Comparison of ENCODE assay signal across 23 mouse cellular contexts in genomic region chr13:102132154-102132553, GRCm38 (mm10).
DNase-seq lines count a peak whose midpoint lies in the region; ATAC-seq lines count a peak whose summit lies in the region.
"Had no signal": no experiment of that assay in that cellular context is flagged by ENCODE, and none has a peak within 500 bp of the region (broad histone marks: within the 10 kb centered on the region; RNA-seq: fewer than 3 reads in every experiment).

No protein-coding gene starts in this region.

- no peaks in the 10 kb centered on the region for H3K9me3 ChIP-seq in neural tube, embryonic 11.5 days (ENCODE audit: control insufficient read depth, low read length)
- H3K9me3 ChIP-seq: forebrain, embryonic 10.5 days; hindbrain, embryonic 12.5 days; megakaryocyte, embryonic 14.5 days; midbrain, embryonic 15.5 days; stomach, embryonic 15.5 days had no signal

- no peaks in the 10 kb centered on the region for H3K27me3 ChIP-seq in neural tube, embryonic 11.5 days (ENCODE audit: control insufficient read depth, insufficient read depth, low read length)
- H3K27me3 ChIP-seq: hindbrain, embryonic 12.5 days; megakaryocyte, embryonic 14.5 days; midbrain, embryonic 15.5 days; stomach, embryonic 15.5 days had no signal

- ATAC-seq in neural tube, embryonic 11.5 days (ENCODE audit: insufficient read depth, low FRiP score, low TSS enrichment), result peak; percentile 58; the same call in 1 of the 2 replicates
- no peak for ATAC-seq in megakaryocyte progenitor cell, adult 5-6 weeks (replicated peaks; ENCODE audit: poor library complexity)
- ATAC-seq: inflammation-experienced regulatory T-cells, adult 6 months; midbrain, embryonic 15.5 days had no signal

- H3K4me1 ChIP-seq in neural tube, embryonic 11.5 days (ENCODE audit: control insufficient read depth, insufficient read depth, low read length), result no peaks in the 10 kb centered on the region
- H3K4me1 ChIP-seq: hindbrain, embryonic 12.5 days; midbrain, embryonic 15.5 days; stomach, embryonic 15.5 days had no signal

- WGBS in neural tube, embryonic 11.5 days, result 44% methylated on average over 5 of the region's 5 CpGs

- H3K27ac ChIP-seq in neural tube, embryonic 11.5 days (ENCODE audit: low read depth, low read length), result no peak overlapping the region
- H3K27ac ChIP-seq: forebrain, embryonic 10.5 days; hindbrain, embryonic 12.5 days; liver, embryonic 14.5 days; midbrain, embryonic 15.5 days; stomach, embryonic 15.5 days had no signal

- no peak overlapping the region for H3K4me3 ChIP-seq in neural tube, embryonic 11.5 days (ENCODE audit: low read depth, low read length)
- H3K4me3 ChIP-seq: forebrain, embryonic 10.5 days; hindbrain, embryonic 12.5 days; megakaryocyte, embryonic 14.5 days; midbrain, embryonic 15.5 days; stomach, embryonic 15.5 days had no signal

- no peaks in the 10 kb centered on the region for H3K36me3 ChIP-seq in neural tube, embryonic 11.5 days (ENCODE audit: control insufficient read depth, insufficient read depth, low read length)
- H3K36me3 ChIP-seq: forebrain, embryonic 10.5 days; hindbrain, embryonic 12.5 days; midbrain, embryonic 15.5 days; stomach, embryonic 15.5 days had no signal

- DNase-seq in embryo, embryonic 10 days (ENCODE audit: low spot score), result peak; percentile 62
- DNase-seq in embryo, embryonic 9.5 days (ENCODE audit: extremely low spot score), result no peak
- DNase-seq in neural tube, embryonic 11.5 days (ENCODE audit: low spot score), result no peak
- no peak for DNase-seq in neural tube, embryonic 10.5 days (ENCODE audit: extremely low spot score, low spot score)
- peak; percentile 67 for DNase-seq in mesoderm, embryonic 11.5 days (ENCODE audit: low read depth, low spot score)
- DNase-seq in layer of hippocampus, postnatal 25 days (ENCODE audit: extremely low spot score in 1 of 2, low spot score in 1 of 2), result no peak
- DNase-seq: adrenal gland, postnatal 25 days; cerebellum, adult 11-12 months; cerebellum, postnatal 25 days; gastrocnemius, postnatal 10 days; heart, adult 11 months; kidney, postnatal 25 days; lung, embryonic 14.5 days; thymus, postnatal 25 days had no signal

- no peak overlapping the region for H3K9ac ChIP-seq in neural tube, embryonic 11.5 days (ENCODE audit: low read length)
- H3K9ac ChIP-seq: hindbrain, embryonic 12.5 days; liver, embryonic 14.5 days; lung, embryonic 14.5 days; midbrain, embryonic 15.5 days; stomach, embryonic 15.5 days had no signal

- no peak overlapping the region for H3K4me2 ChIP-seq in neural tube, embryonic 11.5 days (ENCODE audit: low read depth)
- H3K4me2 ChIP-seq: heart, embryonic 11.5 days; hindbrain, embryonic 12.5 days; lung, embryonic 14.5 days; midbrain, embryonic 15.5 days; stomach, embryonic 15.5 days had no signal

Comparison
In these comparisons a context has a peak if more than half of its experiments do, and no peak if none do; other contexts are left out.
1. DNase-seq: peak in embryo, embryonic 10 days (single experiment) and mesoderm, embryonic 11.5 days (single experiment); none in embryo, embryonic 9.5 days (single experiment), neural tube, embryonic 11.5 days (single experiment), neural tube, embryonic 10.5 days (single experiment) and layer of hippocampus, postnatal 25 days (0 of 2).